Mouse (Mus musculus): ENCODE measurements at regions not wholly inside any gene's neighbourhood (a gene's known extent, or its start where the extent isn't known, plus 50 kb on each side); places are given as distances from the start of the nearest gene placed in this dataset.

DNA sequence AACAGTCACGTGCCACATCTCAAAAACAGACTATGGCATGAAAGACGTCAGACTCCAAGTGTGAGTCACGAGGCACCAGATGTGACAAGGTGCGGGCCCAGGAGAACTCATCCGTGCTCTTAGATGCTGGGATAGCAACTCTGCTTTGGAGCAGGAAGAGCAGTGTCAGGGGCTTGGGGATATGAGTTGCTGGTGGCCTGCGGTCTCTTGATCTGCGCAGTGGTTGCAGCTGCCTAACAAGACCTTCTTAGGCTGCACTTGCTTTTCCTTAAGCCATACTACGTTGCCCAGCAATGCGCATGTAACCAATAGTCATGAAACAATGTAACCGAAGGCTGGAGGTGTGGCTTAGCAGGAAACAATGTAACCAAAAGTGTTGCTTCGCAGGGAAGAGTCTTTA is 380.1 kb upstream of the Trpc7 start:
- H3K9ac ChIP-seq (ENCODE audit: insufficient read depth, low read depth), result no peak overlapping the region

GRCm38 (mm10) chr13:57273593-57273992 is 377.8 kb upstream of the Trpc7 start:
- Histone ChIP-seq H3K4me2 (ENCODE audit: insufficient read depth, low read depth, poor library complexity, severe bottlenecking) (no peak overlapping the region), H3K4me1 (ENCODE audit: control insufficient read depth in 1 of 2, insufficient read depth in 2 of 2) (no peaks in the 10 kb centered on the region), H3K9me3 (replicated peaks; ENCODE audit: low read length) (peaks cover 67% of the 10 kb centered on the region), H3K36me3 (replicated peaks in 1 of 2; ENCODE audit: control insufficient read depth in 1 of 2, insufficient read depth in 1 of 2, low read length in 1 of 2) (no peaks in the 10 kb centered on the region), H3K27me3 (replicated peaks) (no peaks in the 10 kb centered on the region), H3K79me2 (replicated peaks; ENCODE audit: control insufficient read depth, extremely low read depth, insufficient read depth, poor library complexity, severe bottlenecking) (no peaks in the 10 kb centered on the region), H3K9ac (ENCODE audit: insufficient read depth, low read depth) (no peak overlapping the region), H3K4me3 (replicated peaks in 1 of 3; ENCODE audit: low read depth in 2 of 3, low read length in 2 of 3, poor library complexity in 1 of 3) (no peak overlapping the region), H3K27ac (ENCODE audit: insufficient read depth, low read depth) (no peak overlapping the region)
- DNase-seq (ENCODE audit: extremely low read depth), result no peak
- dilution Hi-C loops (cut with MboI; ENCODE audit: extremely low pct_ligation_motif_present, extremely low pct_unique_long_range_greater_than_20kb, low sequenced_read_pairs) (no loop called here), in situ Hi-C loops (cut with MboI; ENCODE audit: low pct_ligation_motif_present, low pct_unique_long_range_greater_than_20kb, low sequenced_read_pairs) (loop anchor here (25.0 kb wide), 1 partner anchor 461 kb away; no protein-coding TSS in a partner anchor)
- TF ChIP-seq MAFK (IDR thresholded peaks at IDR 0.05; ENCODE audit: insufficient replicate concordance, low read length) (no peak), CTCF (conservative IDR thresholded peaks at IDR 0.05 in 1 of 2, IDR thresholded peaks at IDR 0.05 in 1 of 2; ENCODE audit: low read depth in 2 of 2, low read length in 2 of 2) (no peak), USF2 (conservative IDR thresholded peaks at IDR 0.05; ENCODE audit: low read depth, low read length) (no peak), UBTF (IDR thresholded peaks at IDR 0.05; ENCODE audit: low read depth, low read length) (no peak), TBP (conservative IDR thresholded peaks at IDR 0.05; ENCODE audit: low read depth, low read length) (no peak), USF1 (IDR thresholded peaks at IDR 0.05; ENCODE audit: low read depth, low read length) (no peak), KAT2A (IDR thresholded peaks at IDR 0.05; ENCODE audit: insufficient replicate concordance, low read length) (no peak), MAX (IDR thresholded peaks at IDR 0.05; ENCODE audit: low read length) (no peak), IRF4 (IDR thresholded peaks at IDR 0.05; ENCODE audit: low read depth, low read length) (no peak), CHD1 (IDR thresholded peaks at IDR 0.05; ENCODE audit: low read depth, low read length) (no peak), MXI1 (IDR thresholded peaks at IDR 0.05; ENCODE audit: low read depth, low read length) (no peak), SMC3 (IDR thresholded peaks at IDR 0.05; ENCODE audit: low read depth, low read length) (no peak), ZKSCAN1 (IDR thresholded peaks at IDR 0.05; ENCODE audit: borderline replicate concordance, low read depth, low read length) (no peak), POLR2A (IDR thresholded peaks at IDR 0.05; ENCODE audit: low read depth, low read length) (no peak), BHLHE40 (IDR thresholded peaks at IDR 0.05; ENCODE audit: low read depth, low read length) (no peak), SIN3A (IDR thresholded peaks at IDR 0.05; ENCODE audit: low read length) (no peak)

More for the DNA sequence above, 380.1 kb upstream of the Trpc7 start:
- Histone ChIP-seq H3K79me2 (replicated peaks; ENCODE audit: control insufficient read depth, extremely low read depth, insufficient read depth, poor library complexity, severe bottlenecking) (no peaks in the 10 kb centered on the region), H3K27ac (ENCODE audit: insufficient read depth, low read depth) (no peak overlapping the region), H3K4me2 (ENCODE audit: insufficient read depth, low read depth, poor library complexity, severe bottlenecking) (no peak overlapping the region), H3K9me3 (replicated peaks; ENCODE audit: low read length) (peaks cover 61% of the 10 kb centered on the region), H3K36me3 (replicated peaks in 1 of 2; ENCODE audit: control insufficient read depth in 1 of 2, insufficient read depth in 1 of 2, low read length in 1 of 2) (no peaks in the 10 kb centered on the region), H3K4me3 (replicated peaks in 1 of 3; ENCODE audit: low read depth in 2 of 3, low read length in 2 of 3, poor library complexity in 1 of 3) (no peak overlapping the region), H3K27me3 (replicated peaks) (no peaks in the 10 kb centered on the region), H3K4me1 (ENCODE audit: control insufficient read depth in 1 of 2, insufficient read depth in 2 of 2) (no peaks in the 10 kb centered on the region)
- DNase-seq (ENCODE audit: extremely low read depth), result no peak
- dilution Hi-C loops (cut with MboI; ENCODE audit: extremely low pct_ligation_motif_present, extremely low pct_unique_long_range_greater_than_20kb, low sequenced_read_pairs), result no loop called here
- TF ChIP-seq CHD1 (IDR thresholded peaks at IDR 0.05; ENCODE audit: low read depth, low read length) (no peak), POLR2AphosphoS2 (IDR thresholded peaks at IDR 0.05; ENCODE audit: low read depth, low read length) (no peak), NELFE (IDR thresholded peaks at IDR 0.05; ENCODE audit: low read depth, low read length) (no peak), USF1 (IDR thresholded peaks at IDR 0.05; ENCODE audit: low read depth, low read length) (no peak), JUND (conservative IDR thresholded peaks at IDR 0.05; ENCODE audit: low read depth, low read length) (no peak), ZC3H11A (IDR thresholded peaks at IDR 0.05; ENCODE audit: low read depth, low read length) (no peak)
- in situ Hi-C loops (cut with MboI; ENCODE audit: low pct_ligation_motif_present, low pct_unique_long_range_greater_than_20kb, low sequenced_read_pairs), result no loop called here

Measured in CH12.LX (cell line).